Mouse (Mus musculus): ENCODE results near the gene Chchd4. TPM values are rescaled to one million over a fixed set of nuclear protein-coding genes. Genes with fewer than 3 reads are reported as not detected.
"Not testable (repeated sequence)": the region's sequence is repeated elsewhere in the genome, so short reads cannot be mapped to it uniquely, and the experiment has no call there.

The Chchd4 gene
- polyA plus RNA-seq, 1 experiment, result 19.6 TPM

GRCm38 (mm10) chr6:91489872-91490271 lies 16.5 kb upstream of the Chchd4 start:
- H3K4me3 ChIP-seq (ENCODE audit: insufficient read depth, low read depth, low read length), result no peak overlapping the region
- 0 out of 2 replicates have a peak overlapping the region, but pooled peaks have one; percentile 8 for H3K27ac ChIP-seq (replicated peaks; ENCODE audit: low read depth, low read length)
- H3K4me1 ChIP-seq (ENCODE audit: control insufficient read depth, insufficient read depth, insufficient read length, low read length), result 0 out of 2 replicates have a peak, but pooled peaks cover 2% of the 10 kb centered on the region

DNA sequence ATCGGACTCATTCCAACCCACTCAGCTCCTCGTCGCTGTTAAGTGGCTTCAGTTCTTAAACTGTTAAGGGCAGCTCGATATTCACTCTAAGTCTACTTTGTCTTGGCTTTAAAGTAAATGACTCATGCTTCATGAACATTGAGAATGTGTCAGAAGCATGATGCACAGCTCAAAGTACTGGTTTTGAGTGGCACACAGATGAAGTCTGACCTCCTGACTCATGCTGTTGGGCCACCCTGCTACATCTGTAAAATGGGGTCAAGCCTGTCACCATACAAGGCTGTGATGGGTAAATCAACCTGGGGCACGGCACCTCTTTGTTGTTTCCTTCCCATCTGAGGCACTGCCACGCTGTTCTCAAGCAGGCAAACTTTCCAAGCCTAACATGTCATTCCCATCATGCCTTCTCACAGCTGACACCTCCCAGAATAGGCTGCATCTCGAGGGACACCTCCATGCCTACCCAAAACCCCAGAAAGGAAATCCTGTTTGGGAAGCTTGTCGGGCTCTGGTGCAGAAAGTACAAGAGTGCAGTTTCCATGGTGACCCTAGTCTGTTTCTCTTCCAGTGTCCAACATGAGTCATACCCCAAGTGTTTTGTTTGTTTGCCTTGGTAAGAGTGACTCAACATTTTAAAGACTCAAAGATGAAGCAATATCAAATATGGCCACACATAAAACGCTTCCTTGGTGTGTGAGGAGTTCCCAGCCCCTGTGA lies 15.3 kb upstream of the Chchd4 start:
- Histone ChIP-seq H3K4me3 (ENCODE audit: insufficient read depth, low read depth, low read length) (no peak overlapping the region), H3K4me1 (ENCODE audit: control insufficient read depth, insufficient read depth, insufficient read length, low read length) (0 out of 2 replicates have a peak, but pooled peaks cover 2% of the 10 kb centered on the region), H3K27ac (replicated peaks; ENCODE audit: low read depth, low read length) (peak overlapping the region; percentile 75)

DNA sequence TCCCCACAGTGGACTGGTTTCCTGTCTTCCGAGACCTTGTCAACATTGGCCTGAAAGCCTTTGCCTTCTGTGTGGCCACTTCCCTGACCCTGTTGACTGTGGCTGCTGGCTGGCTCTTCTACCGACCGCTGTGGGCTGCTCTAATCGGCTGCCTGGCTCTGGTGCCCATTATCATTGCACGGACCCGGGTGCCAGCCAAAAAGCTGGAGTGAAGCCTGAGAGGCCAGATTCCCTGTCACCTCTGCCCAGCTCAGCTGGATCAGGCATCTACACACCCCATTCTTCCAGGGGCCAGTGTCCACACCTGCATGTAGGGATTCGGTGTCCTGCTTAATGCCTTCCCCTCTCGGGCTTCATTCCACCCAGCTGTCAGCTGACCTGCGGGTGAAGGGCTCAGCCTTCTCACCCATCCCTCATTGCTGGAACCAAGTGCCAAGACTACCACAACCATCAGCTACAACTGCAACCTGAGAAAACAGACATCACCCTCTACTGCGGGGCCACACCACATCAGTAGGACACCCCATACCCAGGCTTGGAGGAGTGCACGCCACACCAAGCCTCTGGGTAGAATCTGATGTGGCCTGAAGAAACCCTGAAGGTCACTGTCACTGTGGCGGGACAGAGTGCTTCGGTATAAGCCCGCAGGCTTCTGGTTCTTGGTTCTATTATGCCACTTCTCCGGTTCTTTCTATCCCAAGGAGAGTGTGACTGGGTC lies 13.5 kb upstream of the Chchd4 start:
- 0 out of 2 replicates have a peak overlapping the region, but pooled peaks have one; percentile 39 for H3K27ac ChIP-seq (replicated peaks; ENCODE audit: low read depth, low read length)
- 0 out of 2 replicates have a peak, but pooled peaks cover 2% of the 10 kb centered on the region for H3K4me1 ChIP-seq (ENCODE audit: control insufficient read depth, insufficient read depth, insufficient read length, low read length)
- H3K4me3 ChIP-seq (ENCODE audit: insufficient read depth, low read depth, low read length), result no peak overlapping the region

GRCm38 (mm10) chr6:91483371-91483770 lies 10.0 kb upstream of the Chchd4 start:
- no peaks in the 10 kb centered on the region for H3K4me1 ChIP-seq (ENCODE audit: control insufficient read depth, insufficient read depth, insufficient read length, low read length)
- no peak overlapping the region for H3K4me3 ChIP-seq (ENCODE audit: insufficient read depth, low read depth, low read length)
- H3K27ac ChIP-seq (replicated peaks; ENCODE audit: low read depth, low read length), result no peak overlapping the region

GRCm38 (mm10) chr6:91476541-91476940 lies 3.2 kb upstream of the Chchd4 start:
- Histone ChIP-seq H3K4me3 (ENCODE audit: insufficient read depth, low read depth, low read length) (no peak overlapping the region), H3K27ac (replicated peaks; ENCODE audit: low read depth, low read length) (no peak overlapping the region), H3K4me1 (ENCODE audit: control insufficient read depth, insufficient read depth, insufficient read length, low read length) (peaks cover 8% of the 10 kb centered on the region; the same call in 1 of the 2 replicates)

DNA sequence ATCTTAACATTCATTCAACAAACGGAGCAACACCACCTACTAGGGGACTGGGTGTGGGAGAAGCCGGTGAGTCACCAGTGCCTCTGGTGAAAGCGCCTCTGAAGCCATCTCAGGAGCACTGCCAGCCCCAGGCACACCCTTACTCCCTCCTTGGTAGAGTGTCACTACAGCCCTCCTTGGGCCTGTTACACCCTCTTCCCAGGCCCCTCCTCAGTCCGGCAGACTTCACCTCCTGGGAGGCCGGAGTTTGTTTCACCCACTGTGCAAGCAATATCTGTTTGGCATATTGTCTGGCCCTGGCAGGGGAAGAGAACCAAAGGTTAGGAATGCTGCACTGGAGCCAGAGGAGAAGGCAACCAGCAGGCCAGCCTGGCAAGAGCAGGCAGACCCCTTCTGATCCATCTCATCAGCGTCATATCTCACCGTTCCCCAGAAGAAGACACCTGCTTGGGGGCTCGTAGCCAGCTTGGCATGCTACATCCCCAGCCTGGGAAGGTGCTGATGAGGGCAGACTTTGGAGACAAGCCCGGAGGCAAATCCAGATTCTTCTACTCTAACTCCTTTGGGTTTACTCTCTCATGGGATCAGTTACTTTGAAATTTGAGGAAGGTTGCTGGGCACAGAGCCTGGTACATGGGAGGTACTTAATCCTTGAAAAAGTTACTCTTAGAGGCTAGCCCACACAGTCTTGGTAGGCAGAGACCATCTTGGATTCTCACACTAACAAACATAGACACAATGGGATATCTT lies 1.3 kb upstream of the Chchd4 start:
- H3K4me1 ChIP-seq (ENCODE audit: control insufficient read depth, insufficient read depth, insufficient read length, low read length), result peaks cover 8% of the 10 kb centered on the region; the same call in 1 of the 2 replicates
- H3K27ac ChIP-seq (replicated peaks; ENCODE audit: low read depth, low read length), result no peak overlapping the region
- peak overlapping the region; percentile 82 for H3K4me3 ChIP-seq (ENCODE audit: insufficient read depth, low read depth, low read length)

DNA sequence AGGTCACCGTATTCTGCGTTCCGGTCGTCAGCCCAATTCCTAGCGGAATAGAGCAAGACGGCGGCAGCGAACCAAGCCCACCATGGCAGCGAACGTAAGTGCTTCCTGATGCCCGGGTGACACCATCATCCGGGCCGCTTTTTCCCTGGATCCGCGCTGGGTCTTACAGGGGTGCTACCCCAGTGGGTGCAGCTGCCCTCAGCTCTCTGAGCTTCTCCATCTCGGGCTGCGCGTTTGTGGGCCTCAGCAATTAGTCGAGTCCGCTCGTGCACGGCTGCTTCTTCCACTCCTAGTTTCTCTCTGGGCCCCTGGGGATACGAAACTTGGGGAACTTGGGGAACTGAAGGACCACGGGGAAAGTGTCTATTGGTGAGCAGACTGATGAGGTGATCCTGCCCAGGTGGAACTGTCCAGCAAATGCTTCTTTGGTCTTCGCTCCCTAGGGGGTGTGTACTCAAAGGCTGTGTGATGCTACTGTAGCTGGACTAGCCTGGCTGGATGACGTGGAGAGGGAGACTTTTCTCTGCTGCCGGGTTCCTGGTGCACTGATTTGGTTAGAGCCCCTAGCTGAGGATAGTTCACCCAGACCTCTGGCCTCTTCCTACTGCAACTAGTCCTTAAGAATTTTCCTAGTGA lies 577 bp upstream of the Chchd4 start:
- H3K4me1 ChIP-seq (ENCODE audit: control insufficient read depth, insufficient read depth, insufficient read length, low read length), result peaks cover 8% of the 10 kb centered on the region; the same call in 1 of the 2 replicates
- H3K27ac ChIP-seq (replicated peaks; ENCODE audit: low read depth, low read length), result 0 out of 2 replicates have a peak overlapping the region, but pooled peaks have one; percentile 9
- peak overlapping the region; percentile 82 for H3K4me3 ChIP-seq (ENCODE audit: insufficient read depth, low read depth, low read length)

DNA sequence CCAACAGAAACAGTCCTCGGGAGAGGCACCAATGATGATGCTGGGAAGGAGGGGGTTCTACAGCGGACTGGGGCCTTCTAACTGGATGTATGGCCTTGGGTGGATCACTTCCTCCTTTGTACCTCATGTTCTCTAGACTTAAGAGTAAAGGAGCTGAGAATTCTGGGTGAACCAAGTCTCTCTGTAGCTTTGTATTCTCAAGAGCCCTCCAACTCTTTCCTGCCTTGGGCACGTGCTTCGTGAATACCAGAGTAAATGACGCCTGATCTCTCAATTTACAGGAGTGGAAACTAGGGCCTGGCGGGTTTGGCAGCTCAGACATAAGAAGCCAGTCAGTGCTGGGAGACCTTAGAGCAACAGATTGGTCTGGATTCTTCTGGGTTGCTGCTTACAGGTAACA lies 1.0 kb downstream of the Chchd4 start:
- peaks cover 8% of the 10 kb centered on the region; the same call in 1 of the 2 replicates for H3K4me1 ChIP-seq (ENCODE audit: control insufficient read depth, insufficient read depth, insufficient read length, low read length)
- H3K27ac ChIP-seq (replicated peaks; ENCODE audit: low read depth, low read length), result no peak overlapping the region
- peak overlapping the region; percentile 77 for H3K4me3 ChIP-seq (ENCODE audit: insufficient read depth, low read depth, low read length)

DNA sequence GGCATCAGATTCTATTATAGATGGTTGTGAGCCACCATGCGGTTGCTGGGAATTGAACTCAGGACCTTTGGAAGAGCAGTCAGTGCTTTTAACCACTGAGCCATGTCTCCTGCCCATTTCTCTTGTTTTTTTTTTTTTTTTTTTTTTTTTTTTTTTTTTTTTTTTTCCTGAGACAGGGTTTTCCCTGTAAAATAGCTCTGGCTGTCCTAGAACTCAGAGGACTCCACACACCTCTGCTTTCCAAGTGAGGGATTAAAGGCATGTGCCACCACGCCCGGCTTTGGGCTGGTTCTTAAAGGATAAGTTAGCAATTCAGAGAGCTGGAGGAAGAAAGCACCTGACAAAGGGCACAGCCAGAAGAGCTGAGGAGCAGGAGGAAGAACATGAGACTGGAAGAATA lies 1.9 kb downstream of the Chchd4 start:
- not testable (repeated sequence) for H3K4me1 ChIP-seq (ENCODE audit: control insufficient read depth, insufficient read depth, insufficient read length, low read length); H3K4me3 ChIP-seq (ENCODE audit: insufficient read depth, low read depth, low read length); H3K27ac ChIP-seq (replicated peaks; ENCODE audit: low read depth, low read length)

- no peak overlapping the region for H3K27ac ChIP-seq (replicated peaks; ENCODE audit: low read depth, low read length)
- peaks cover 8% of the 10 kb centered on the region; the same call in 1 of the 2 replicates for H3K4me1 ChIP-seq (ENCODE audit: control insufficient read depth, insufficient read depth, insufficient read length, low read length)
- H3K4me3 ChIP-seq (ENCODE audit: insufficient read depth, low read depth, low read length), result no peak overlapping the region
These were observed 2.6 kb downstream of the Chchd4 start for GRCm38 (mm10) chr6:91470712-91471111.

DNA sequence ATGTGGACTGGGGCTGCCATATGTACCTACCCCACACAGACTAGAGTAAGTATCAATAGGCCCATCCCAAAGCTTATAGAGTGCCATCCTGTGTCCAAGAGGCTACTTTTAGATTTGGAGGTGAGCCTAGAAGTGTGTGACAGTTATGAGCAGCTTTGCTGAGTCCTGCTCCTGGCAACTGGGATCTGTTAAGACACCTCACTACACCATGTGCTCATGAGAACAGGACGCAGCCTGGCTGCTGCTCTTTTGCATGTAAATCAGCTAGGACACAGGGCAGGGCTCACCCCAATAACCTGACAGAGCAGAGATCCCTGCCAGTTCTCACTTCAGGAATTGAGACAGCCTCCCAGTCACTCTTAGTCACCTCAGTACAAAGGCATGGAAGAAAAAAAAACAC lies 6.2 kb downstream of the Chchd4 start:
- Histone ChIP-seq H3K4me1 (ENCODE audit: control insufficient read depth, insufficient read depth, insufficient read length, low read length) (peaks cover 2% of the 10 kb centered on the region; the same call in 1 of the 2 replicates), H3K27ac (replicated peaks; ENCODE audit: low read depth, low read length) (no peak overlapping the region), H3K4me3 (ENCODE audit: insufficient read depth, low read depth, low read length) (no peak overlapping the region)

GRCm38 (mm10) chr6:91465756-91466155 lies 7.6 kb downstream of the Chchd4 start:
- no peak overlapping the region for H3K27ac ChIP-seq (replicated peaks; ENCODE audit: low read depth, low read length)
- H3K4me1 ChIP-seq (ENCODE audit: control insufficient read depth, insufficient read depth, insufficient read length, low read length), result no peaks in the 10 kb centered on the region
- no peak overlapping the region for H3K4me3 ChIP-seq (ENCODE audit: insufficient read depth, low read depth, low read length)

DNA sequence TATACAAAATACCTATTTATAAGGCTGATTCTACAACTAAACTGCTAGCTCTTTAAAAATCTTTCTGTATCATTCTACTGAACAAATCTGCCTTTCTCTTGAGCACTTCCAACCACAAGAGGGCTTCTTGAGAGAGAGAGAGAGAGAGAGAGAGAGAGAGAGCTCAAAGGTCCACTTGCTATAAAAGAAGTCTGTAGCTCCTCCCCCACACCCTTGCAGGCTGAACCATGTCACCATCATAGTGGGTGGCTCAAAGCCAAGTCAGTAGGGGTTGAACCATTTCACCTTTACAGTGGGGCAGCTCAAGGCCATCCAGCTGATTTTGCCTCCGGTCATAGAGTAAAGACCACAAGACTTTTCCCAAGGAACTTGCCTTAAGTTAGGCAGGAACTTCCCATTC lies 13.9 kb downstream of the Chchd4 start:
- H3K27ac ChIP-seq (replicated peaks; ENCODE audit: low read depth, low read length), result no peak overlapping the region
- H3K4me3 ChIP-seq (ENCODE audit: insufficient read depth, low read depth, low read length), result no peak overlapping the region
- H3K4me1 ChIP-seq (ENCODE audit: control insufficient read depth, insufficient read depth, insufficient read length, low read length), result no peaks in the 10 kb centered on the region

- Histone ChIP-seq H3K4me1 (ENCODE audit: control insufficient read depth, insufficient read depth, insufficient read length, low read length) (no peaks in the 10 kb centered on the region), H3K27ac (replicated peaks; ENCODE audit: low read depth, low read length) (no peak overlapping the region), H3K4me3 (ENCODE audit: insufficient read depth, low read depth, low read length) (no peak overlapping the region)
These were observed 18.8 kb downstream of the Chchd4 start for GRCm38 (mm10) chr6:91454546-91454945.

DNA sequence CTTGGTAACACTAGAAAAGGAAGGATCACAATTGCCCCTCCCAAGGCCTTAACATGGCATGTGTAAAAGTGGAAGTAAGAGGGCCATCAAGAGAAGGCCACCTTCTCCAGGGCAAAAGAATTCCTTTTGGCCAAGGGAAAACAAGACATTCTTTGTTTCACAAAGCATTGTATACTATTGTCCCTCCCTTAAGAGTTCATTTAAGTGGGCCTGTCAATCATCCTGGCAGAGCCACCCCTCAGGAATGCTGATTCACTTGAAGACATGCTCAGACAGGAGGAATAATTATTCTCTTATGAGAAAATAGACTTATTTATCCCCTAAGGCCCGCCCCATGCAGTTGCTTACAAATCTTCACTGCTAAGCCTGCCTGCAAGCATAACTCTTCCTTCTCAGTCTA lies 21.3 kb downstream of the Chchd4 start:
- no peak overlapping the region for H3K27ac ChIP-seq (replicated peaks; ENCODE audit: low read depth, low read length)
- no peak overlapping the region for H3K4me3 ChIP-seq (ENCODE audit: insufficient read depth, low read depth, low read length)
- H3K4me1 ChIP-seq (ENCODE audit: control insufficient read depth, insufficient read depth, insufficient read length, low read length), result no peaks in the 10 kb centered on the region
